Mouse (Mus musculus) C2C12 (cell line): ENCODE data around the gene Lpin3. TPM values are rescaled to one million over a fixed set of nuclear protein-coding genes. Genes with fewer than 3 reads are reported as not detected.

Source experiments
- H3K27me3 ChIP-seq: one replicate; pipeline ENCODE4 v1.6.1; 2011; ENCODE audit not compliant: control insufficient read depth, insufficient read depth, insufficient read length
- H3K36me3 ChIP-seq: one replicate; pipeline ENCODE4 v1.6.1; 2011; ENCODE audit not compliant: control insufficient read depth, insufficient read depth
- H3K4me3 ChIP-seq: one replicate; pipeline ENCODE4 v1.5.1; 2011; ENCODE audit warnings: mild to moderate bottlenecking, control low read depth; ENCODE audit not compliant: poor library complexity, insufficient read depth, severe bottlenecking
- H3K79me2 ChIP-seq: one replicate; pipeline ENCODE4 v1.6.1; 2011; ENCODE audit not compliant: control insufficient read depth, insufficient read depth
- H3K79me3 ChIP-seq: one replicate; pipeline ENCODE4 v1.6.1; 2011; ENCODE audit warnings: low read depth, control low read depth
- H3ac ChIP-seq: one replicate; pipeline ENCODE3; 2011; ENCODE audit warnings: low read depth; ENCODE audit not compliant: control insufficient read depth, insufficient read length
- CEBPB ChIP-seq: IDR thresholded peaks from one replicate; pipeline ENCODE4 v1.6.1; 2011; ENCODE audit warnings: low read depth, mild to moderate bottlenecking, control low read depth, moderate library complexity
- CTCF ChIP-seq: IDR thresholded peaks from one replicate; pipeline ENCODE4 v1.5.1; 2011; ENCODE audit not compliant: control insufficient read depth, insufficient read depth, insufficient read length
- FOSL1 ChIP-seq: IDR thresholded peaks from one replicate; pipeline ENCODE4 v1.8.0; 2011; ENCODE audit warnings: mild to moderate bottlenecking, low read length; ENCODE audit not compliant: poor library complexity, insufficient read depth, severe bottlenecking
- MAX ChIP-seq: IDR thresholded peaks from one replicate; pipeline ENCODE4 v1.6.1; 2011; ENCODE audit warnings: mild to moderate bottlenecking, control low read depth
- MYOD1 ChIP-seq: IDR thresholded peaks from one replicate; pipeline ENCODE4 v1.6.1; 2011; ENCODE audit warnings: low read depth; ENCODE audit not compliant: control insufficient read depth, insufficient read length
- MYOG ChIP-seq: IDR thresholded peaks from one replicate; pipeline ENCODE4 v1.6.1; 2011; ENCODE audit not compliant: control insufficient read depth, insufficient read length; ENCODE audit errors: extremely low read depth
- USF1 ChIP-seq: IDR thresholded peaks from one replicate; pipeline ENCODE4 v1.6.1; 2011; ENCODE audit warnings: low read depth, mild to moderate bottlenecking, control low read depth, moderate library complexity
- polyA plus RNA-seq: library from polyadenylated mRNA; unstranded; fragments of >200 nt; fragmentation: generic; extraction: Trizol; gene quantifications from one replicate; pipeline ENCODE4 v1.2.1, GENCODE M21; 2012; ENCODE audit warnings: missing spikeins

Gene Lpin3
- polyA plus RNA-seq, 1 experiment, result 10.4 TPM

DNA sequence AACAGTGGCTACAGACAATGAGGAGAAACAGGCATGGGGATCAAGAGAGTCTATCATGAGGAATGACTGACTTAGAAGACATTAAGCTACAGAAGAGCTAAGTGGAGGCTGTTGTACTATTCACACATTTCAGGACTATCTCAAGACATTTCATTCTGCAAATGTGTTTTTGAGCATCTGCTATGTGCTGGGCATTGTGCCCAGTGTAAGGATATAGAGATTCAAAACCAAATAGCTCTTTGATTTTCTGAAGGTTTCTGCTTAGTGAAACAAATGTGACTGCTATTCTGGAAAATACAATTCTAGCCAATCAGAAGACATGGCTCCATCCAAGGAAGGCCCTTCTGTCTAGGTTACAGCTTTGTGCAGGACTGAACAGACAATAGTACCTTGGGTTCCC, 25.8 kb upstream of the Lpin3 start:
- H3K4me3 ChIP-seq, result no peak overlapping the region
- H3K27me3 ChIP-seq, result no peaks in the 10 kb centered on the region
- no peaks in the 10 kb centered on the region for H3K79me2 ChIP-seq
- H3ac ChIP-seq, result no peak overlapping the region
- no peak for TF ChIP-seq MAX
- TF ChIP-seq CEBPB, result no peak
- no peak for TF ChIP-seq MYOD1
- TF ChIP-seq FOSL1, result no peak
- no peak for TF ChIP-seq USF1
- no peak for TF ChIP-seq MYOG
- no peak for TF ChIP-seq CTCF
- H3K79me3 ChIP-seq, result peaks cover 2% of the 10 kb centered on the region
- H3K36me3 ChIP-seq, result no peaks in the 10 kb centered on the region

DNA sequence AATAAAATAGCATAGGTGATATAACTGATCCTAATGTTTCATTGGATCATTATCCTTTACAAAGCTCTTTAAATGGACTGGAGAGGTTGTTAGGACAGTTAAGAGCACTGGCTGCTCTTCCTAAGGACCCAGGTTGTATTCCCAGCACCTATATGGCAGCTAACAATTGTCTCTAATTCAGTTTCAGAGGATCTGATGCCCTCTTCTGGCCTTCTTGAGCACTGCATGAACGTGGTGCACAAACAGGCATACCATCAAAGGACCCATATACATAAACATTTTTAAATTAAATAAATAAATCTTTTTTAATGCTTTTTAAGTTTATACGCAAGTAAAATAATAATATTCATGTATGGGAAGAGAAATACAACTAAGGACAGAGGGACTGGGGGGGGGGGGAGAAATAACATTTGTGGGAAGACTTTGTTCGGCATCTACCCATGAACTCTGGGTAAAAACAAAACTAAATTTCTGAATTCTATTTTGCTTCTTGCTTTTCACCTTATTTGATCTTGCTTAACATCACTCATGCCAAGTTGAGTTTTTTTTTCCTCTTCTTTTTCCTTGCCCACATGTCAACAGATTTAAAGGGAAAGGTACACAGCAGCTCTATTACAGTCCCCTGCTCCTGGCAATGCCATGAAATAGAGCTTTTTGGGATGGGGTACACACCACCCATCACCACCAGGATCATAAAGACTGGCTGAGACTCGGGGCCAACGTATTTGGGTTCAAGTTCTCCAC, 23.9 kb upstream of the Lpin3 start:
- no peak overlapping the region for H3ac ChIP-seq

DNA sequence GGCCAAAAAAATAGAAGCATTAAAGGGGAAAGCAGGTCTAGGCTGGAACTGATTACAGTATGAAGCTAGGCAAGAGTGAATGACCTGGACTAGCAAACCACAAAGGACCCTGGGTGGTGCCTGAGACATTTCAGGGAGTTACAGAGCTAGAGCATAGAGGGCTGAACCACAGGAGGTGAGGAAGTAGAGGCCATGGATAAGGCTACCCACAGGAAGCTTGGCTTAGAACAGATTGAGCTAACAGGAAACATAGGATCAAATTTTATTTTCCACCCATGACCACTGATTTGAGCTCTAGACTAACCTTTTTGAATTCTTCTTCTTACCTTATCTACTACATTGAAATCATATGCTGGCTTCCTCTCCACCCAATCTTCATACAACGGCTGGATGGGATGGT, 20.1 kb upstream of the Lpin3 start:
- Histone ChIP-seq H3K79me2 (no peaks in the 10 kb centered on the region), H3K36me3 (no peaks in the 10 kb centered on the region), H3K4me3 (no peak overlapping the region), H3K79me3 (no peaks in the 10 kb centered on the region), H3ac (no peak overlapping the region), H3K27me3 (no peaks in the 10 kb centered on the region)
- no peak for TF ChIP-seq USF1
- no peak for TF ChIP-seq CEBPB
- TF ChIP-seq CTCF, result no peak
- no peak for TF ChIP-seq FOSL1
- no peak for TF ChIP-seq MYOG
- no peak for TF ChIP-seq MAX

More for the DNA sequence above, 23.9 kb upstream of the Lpin3 start:
- TF ChIP-seq FOSL1 (no peak), MAX (no peak)
- Histone ChIP-seq H3K79me3 (peaks cover 2% of the 10 kb centered on the region), H3K36me3 (no peaks in the 10 kb centered on the region), H3K4me3 (no peak overlapping the region), H3K79me2 (no peaks in the 10 kb centered on the region), H3K27me3 (no peaks in the 10 kb centered on the region)

DNA sequence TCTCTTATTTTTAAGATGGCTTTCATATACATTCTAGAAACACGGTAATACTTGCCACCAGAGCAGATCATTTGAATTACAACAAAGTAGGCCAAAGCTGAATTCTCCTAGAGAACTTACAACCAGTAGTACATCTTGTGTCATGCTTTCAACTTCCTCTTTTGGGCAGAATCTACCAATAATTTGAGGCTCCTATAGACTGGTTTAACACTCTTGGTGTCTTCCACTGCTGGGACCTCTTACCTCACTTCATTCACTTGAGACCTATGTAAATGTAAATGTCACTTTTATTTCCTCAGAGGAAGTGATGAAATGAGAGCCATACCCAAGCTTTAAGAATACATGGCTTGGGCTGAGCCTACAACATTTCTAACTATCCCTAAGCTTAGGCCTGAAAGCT, 16.4 kb upstream of the Lpin3 start:
- no peak for TF ChIP-seq MYOG
- no peak for TF ChIP-seq MAX
- TF ChIP-seq CEBPB, result no peak
- TF ChIP-seq CTCF, result no peak
- TF ChIP-seq MYOD1, result no peak
- TF ChIP-seq FOSL1, result no peak
- TF ChIP-seq USF1, result no peak
- H3K36me3 ChIP-seq, result no peaks in the 10 kb centered on the region
- H3K79me3 ChIP-seq, result no peaks in the 10 kb centered on the region
- H3ac ChIP-seq, result no peak overlapping the region
- H3K79me2 ChIP-seq, result no peaks in the 10 kb centered on the region
- no peaks in the 10 kb centered on the region for H3K27me3 ChIP-seq
- H3K4me3 ChIP-seq, result no peak overlapping the region

DNA sequence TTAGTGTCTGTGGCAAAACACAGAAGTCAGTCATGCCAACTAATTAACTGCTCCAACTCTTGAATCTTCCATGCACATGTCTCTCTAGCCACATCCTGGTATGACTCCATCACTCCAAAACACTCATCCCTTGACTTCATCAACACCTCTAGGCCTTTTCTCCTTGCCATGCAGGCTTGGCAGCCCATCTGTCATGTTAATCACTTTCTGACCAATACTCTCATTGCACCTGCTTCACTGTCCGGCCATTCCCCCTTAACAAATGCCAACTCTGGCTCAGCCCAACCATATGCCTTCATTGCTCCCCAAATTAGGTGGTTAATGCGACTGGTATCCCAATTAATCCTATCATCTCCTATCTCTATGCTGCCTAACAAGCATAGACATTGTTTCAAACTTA, 15.2 kb upstream of the Lpin3 start:
- no peaks in the 10 kb centered on the region for H3K27me3 ChIP-seq
- TF ChIP-seq USF1, result no peak
- no peak for TF ChIP-seq CTCF
- no peak for TF ChIP-seq CEBPB
- no peak for TF ChIP-seq MAX
- no peak for TF ChIP-seq FOSL1
- no peak for TF ChIP-seq MYOG
- no peak for TF ChIP-seq MYOD1
- no peaks in the 10 kb centered on the region for H3K36me3 ChIP-seq
- no peaks in the 10 kb centered on the region for H3K79me3 ChIP-seq
- H3K79me2 ChIP-seq, result no peaks in the 10 kb centered on the region
- H3ac ChIP-seq, result no peak overlapping the region
- H3K4me3 ChIP-seq, result no peak overlapping the region

DNA sequence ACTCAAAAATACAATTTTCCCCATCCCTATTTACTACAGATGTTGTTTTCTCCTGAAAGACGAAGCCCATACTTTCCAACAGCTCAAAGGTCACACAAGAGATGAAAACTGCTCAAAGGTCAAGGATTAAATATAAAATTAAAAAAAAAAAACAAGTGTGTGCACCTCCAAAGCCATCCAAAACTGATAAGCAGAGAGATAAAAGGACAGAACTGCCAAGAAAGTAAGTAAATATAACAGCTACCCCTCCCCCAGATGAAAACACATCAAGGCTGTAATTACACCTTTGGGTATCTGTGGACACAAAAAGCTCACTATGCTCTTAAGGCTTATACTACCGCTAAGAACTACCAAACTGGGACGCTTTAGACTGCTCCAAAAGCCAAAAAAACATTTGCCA, 11.0 kb upstream of the Lpin3 start:
- Histone ChIP-seq H3K79me3 (no peaks in the 10 kb centered on the region), H3K4me3 (no peak overlapping the region), H3K27me3 (no peaks in the 10 kb centered on the region), H3ac (no peak overlapping the region), H3K79me2 (peaks cover 14% of the 10 kb centered on the region), H3K36me3 (no peaks in the 10 kb centered on the region)
- TF ChIP-seq FOSL1, result no peak
